Mouse (Mus musculus) cerebellum, postnatal 25 days (tissue): Measurements from ENCODE around the gene Tktl1.
"Not testable (repeated sequence)": the region's sequence is repeated elsewhere in the genome, so short reads cannot be mapped to it uniquely, and the experiment has no call there.

Source experiments
- DNase-seq, 2 experiments: peaks; one replicate each; pipeline ENCODE4 v3.0.0; 2021; ENCODE audit warnings: mixed read lengths in 2 of 2

Gene Tktl1

GRCm38 (mm10) chrX:74176959-74177358 is at the start of gene Tktl1:
Gene Tktl1 (plus strand): TSS chrX:74177259.
- no peak for DNase-seq

- not testable (repeated sequence) for DNase-seq
These were observed 41.8 kb upstream of the Tktl1 start, which contains the start of gene Mecp2 for GRCm38 (mm10) chrX:74135263-74135662. Gene Mecp2 (minus strand): TSS chrX:74135363.

- DNase-seq = no peak
These were observed 9.3 kb upstream of the Tktl1 start, which contains the start of gene Tex28 for GRCm38 (mm10) chrX:74167738-74168137. Gene Tex28 (minus strand): TSS chrX:74167838.

- no peak for DNase-seq
These were observed 26.5 kb downstream of the Tktl1 start for GRCm38 (mm10) chrX:74203556-74203955.

GRCm38 (mm10) chrX:74218496-74218895 is 41.4 kb downstream of the Tktl1 start:
- no peak for DNase-seq

GRCm38 (mm10) chrX:74219449-74219848 is 42.4 kb downstream of the Tktl1 start:
- DNase-seq = no peak

GRCm38 (mm10) chrX:74220099-74220498 is 43.0 kb downstream of the Tktl1 start:
- DNase-seq = not testable (repeated sequence)

- DNase-seq = no peak
These were observed 53.0 kb downstream of the Tktl1 start for GRCm38 (mm10) chrX:74230038-74230437.

GRCm38 (mm10) chrX:74233196-74233595 is 56.1 kb downstream of the Tktl1 start:
- DNase-seq = no peak

- no peak for DNase-seq
These were observed 63.3 kb downstream of the Tktl1 start for GRCm38 (mm10) chrX:74240332-74240731.

- no peak for DNase-seq
These were observed 66.3 kb downstream of the Tktl1 start for GRCm38 (mm10) chrX:74243396-74243795.

- no peak for DNase-seq
These were observed 66.7 kb downstream of the Tktl1 start for GRCm38 (mm10) chrX:74243807-74244206.

GRCm38 (mm10) chrX:74244614-74245083 is 67.6 kb downstream of the Tktl1 start:
- peak in 1 of 2 experiments; percentile 8 for DNase-seq

- no peak for DNase-seq
These were observed 68.0 kb downstream of the Tktl1 start for GRCm38 (mm10) chrX:74245107-74245506.

- peak; percentile 80 to 88 for DNase-seq
These were observed 68.6 kb downstream of the Tktl1 start for GRCm38 (mm10) chrX:74245687-74246086.

GRCm38 (mm10) chrX:74246213-74246681 is 69.2 kb downstream of the Tktl1 start:
- peak; percentile 82 to 89 for DNase-seq

- no peak for DNase-seq
These were observed 69.6 kb downstream of the Tktl1 start for GRCm38 (mm10) chrX:74246693-74247092.

GRCm38 (mm10) chrX:74248651-74249050 is 71.6 kb downstream of the Tktl1 start:
- DNase-seq = peak; percentile 65 to 79

GRCm38 (mm10) chrX:74249615-74250014 is 72.6 kb downstream of the Tktl1 start, which contains the start of gene Flna:
Gene Flna (minus strand): TSS chrX:74249820.
- DNase-seq = peak; percentile 80 to 88

GRCm38 (mm10) chrX:74254153-74254887 is 77.3 kb downstream of the Tktl1 start, which contains the start of gene Emd:
Gene Emd (plus strand): TSS chrX:74254687.
- DNase-seq = peak; percentile 86 to 90

- peak in 1 of 2 experiments; percentile 9 for DNase-seq
These were observed 78.0 kb downstream of the Tktl1 start for GRCm38 (mm10) chrX:74254888-74255565.

GRCm38 (mm10) chrX:74257746-74258145 is 80.7 kb downstream of the Tktl1 start:
- DNase-seq = no peak
